14 mouse cellular contexts compared by ENCODE assay signal in the genomic region with DNA sequence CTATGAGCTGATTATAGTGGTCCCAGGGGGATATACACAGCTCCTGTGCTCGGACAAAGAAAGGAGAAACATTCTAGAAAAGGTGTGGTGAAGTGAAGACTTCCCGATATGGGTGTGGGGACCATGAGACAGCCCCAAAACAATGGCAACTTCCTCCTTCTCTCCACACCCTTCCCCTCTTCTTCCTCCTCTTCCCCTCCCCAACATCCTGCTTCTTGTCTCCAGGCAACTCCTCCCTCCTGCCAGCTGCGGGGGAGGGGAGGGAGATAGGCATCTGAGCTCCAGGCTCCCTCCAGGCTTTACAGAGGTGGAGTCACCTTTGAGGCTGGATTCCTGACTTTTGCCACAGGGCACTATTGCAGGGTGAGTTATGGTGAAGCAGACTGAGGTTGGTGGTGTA. TPM values are rescaled to one million over a fixed set of nuclear protein-coding genes. Genes with fewer than 3 reads are reported as not detected.
DNase-seq lines count a peak whose midpoint lies in the region; ATAC-seq and TF ChIP-seq lines count a peak whose summit lies in the region.
"Had no signal": no experiment of that assay in that cellular context is flagged by ENCODE, and none has a peak within 500 bp of the region (broad histone marks: within the 10 kb centered on the region; RNA-seq: fewer than 3 reads in every experiment).

No protein-coding gene starts in this region.

- H3K9me3 ChIP-seq in CH12.LX (replicated peaks; ENCODE audit: low read length), result no peaks in the 10 kb centered on the region
- no peaks in the 10 kb centered on the region; the same call in 1 of the 2 replicates for H3K9me3 ChIP-seq in heart, embryonic 12.5 days (replicated peaks)
- no peaks in the 10 kb centered on the region for H3K9me3 ChIP-seq in lung, embryonic 16.5 days (ENCODE audit: control insufficient read depth, low read length)
- H3K9me3 ChIP-seq in liver, embryonic 11.5 days (ENCODE audit: control insufficient read depth, low read length), result no peaks in the 10 kb centered on the region
- no peaks in the 10 kb centered on the region for H3K9me3 ChIP-seq in forebrain, embryonic 14.5 days (replicated peaks; ENCODE audit: control insufficient read depth, low read length)
- H3K9me3 ChIP-seq: intestine, embryonic 15.5 days; limb, embryonic 13.5 days had no signal

- no peaks in the 10 kb centered on the region for H3K27me3 ChIP-seq in CH12.LX (replicated peaks)
- H3K27me3 ChIP-seq in heart, embryonic 12.5 days (replicated peaks), result no peaks in the 10 kb centered on the region
- no peaks in the 10 kb centered on the region for H3K27me3 ChIP-seq in lung, embryonic 16.5 days (ENCODE audit: control insufficient read depth, insufficient read depth, low read depth, low read length)
- no peaks in the 10 kb centered on the region for H3K27me3 ChIP-seq in liver, embryonic 11.5 days (replicated peaks; ENCODE audit: control insufficient read depth, insufficient read depth, low read length)
- no peaks in the 10 kb centered on the region for H3K27me3 ChIP-seq in forebrain, embryonic 14.5 days (replicated peaks; ENCODE audit: control insufficient read depth, insufficient read depth, low read length)
- H3K27me3 ChIP-seq: intestine, embryonic 15.5 days; limb, embryonic 13.5 days had no signal

- no peaks in the 10 kb centered on the region for H3K36me3 ChIP-seq in CH12.LX (replicated peaks in 1 of 2; ENCODE audit: control insufficient read depth in 1 of 2, insufficient read depth in 1 of 2, low read length in 1 of 2)
- no peaks in the 10 kb centered on the region for H3K36me3 ChIP-seq in heart, embryonic 12.5 days
- H3K36me3 ChIP-seq in lung, embryonic 16.5 days (ENCODE audit: control insufficient read depth, insufficient read depth, low read length), result no peaks in the 10 kb centered on the region
- H3K36me3 ChIP-seq in liver, embryonic 11.5 days (ENCODE audit: control insufficient read depth, insufficient read depth, low read length), result no peaks in the 10 kb centered on the region
- H3K36me3 ChIP-seq in forebrain, embryonic 14.5 days (ENCODE audit: control insufficient read depth, insufficient read depth, low read length), result no peaks in the 10 kb centered on the region
- H3K36me3 ChIP-seq: intestine, embryonic 15.5 days; limb, embryonic 13.5 days had no signal

- no peak overlapping the region for H3K4me2 ChIP-seq in CH12.LX (ENCODE audit: insufficient read depth, low read depth, poor library complexity, severe bottlenecking)
- no peak overlapping the region for H3K4me2 ChIP-seq in heart, embryonic 12.5 days
- no peak overlapping the region for H3K4me2 ChIP-seq in lung, embryonic 16.5 days (ENCODE audit: low read depth, low read length)
- no peak overlapping the region for H3K4me2 ChIP-seq in liver, embryonic 11.5 days
- H3K4me2 ChIP-seq in forebrain, embryonic 14.5 days (ENCODE audit: low read length), result no peak overlapping the region
- H3K4me2 ChIP-seq: intestine, embryonic 15.5 days; limb, embryonic 13.5 days; midbrain, embryonic 11.5 days had no signal

- TF ChIP-seq RAD21 in CH12.LX (IDR thresholded peaks at IDR 0.05; ENCODE audit: low read depth, low read length), result no peak

- H3K4me1 ChIP-seq in CH12.LX (ENCODE audit: control insufficient read depth in 1 of 2, insufficient read depth in 2 of 2), result peaks cover 23 to 62% of the 10 kb centered on the region in 2 experiments
- H3K4me1 ChIP-seq in heart, embryonic 12.5 days (replicated peaks), result peaks cover 16% of the 10 kb centered on the region
- H3K4me1 ChIP-seq in lung, embryonic 16.5 days (replicated peaks; ENCODE audit: control insufficient read depth, insufficient read depth, low read length), result peaks cover 9% of the 10 kb centered on the region; the same call in 1 of the 2 replicates
- peaks cover under 1% of the 10 kb centered on the region; the same call in 1 of the 2 replicates for H3K4me1 ChIP-seq in liver, embryonic 11.5 days (replicated peaks; ENCODE audit: control insufficient read depth, insufficient read depth, low read length)
- no peaks in the 10 kb centered on the region for H3K4me1 ChIP-seq in forebrain, embryonic 14.5 days (ENCODE audit: control insufficient read depth, insufficient read depth, low read length)
- H3K4me1 ChIP-seq: limb, embryonic 13.5 days had no signal

- 50% methylated on average over 3 of the region's 3 CpGs for WGBS in heart, embryonic 12.5 days
- WGBS in lung, embryonic 16.5 days, result 40% methylated on average over 3 of the region's 3 CpGs
- WGBS in liver, embryonic 11.5 days, result 21% methylated on average over 3 of the region's 3 CpGs
- WGBS in forebrain, embryonic 14.5 days, result 60% methylated on average over 3 of the region's 3 CpGs

- ATAC-seq in heart, embryonic 12.5 days (ENCODE audit: insufficient number of reproducible peaks, low FRiP score), result 0 out of 2 replicates have a peak, but pooled peaks have one; percentile 31
- peak; percentile 55 for ATAC-seq in lung, embryonic 16.5 days (ENCODE audit: low read depth)
- ATAC-seq in liver, embryonic 11.5 days (replicated peaks; ENCODE audit: low FRiP score), result no peak
- no peak for ATAC-seq in forebrain, embryonic 14.5 days
- ATAC-seq: activated CD4-positive, CD25-positive, alpha-beta regulatory T cell, adult 4 months; intestine, embryonic 15.5 days had no signal

- dilution Hi-C loops in CH12.LX (cut with MboI; ENCODE audit: extremely low pct_ligation_motif_present, extremely low pct_unique_long_range_greater_than_20kb, low sequenced_read_pairs), result no loop called here

- no peak overlapping the region for H3K27ac ChIP-seq in CH12.LX (ENCODE audit: insufficient read depth, low read depth)
- no peak overlapping the region for H3K27ac ChIP-seq in heart, embryonic 12.5 days (ENCODE audit: poor library complexity, severe bottlenecking)
- peak overlapping the region; percentile 50 for H3K27ac ChIP-seq in lung, embryonic 16.5 days (ENCODE audit: low read length)
- H3K27ac ChIP-seq in liver, embryonic 11.5 days (ENCODE audit: low read depth, low read length), result no peak overlapping the region
- no peak overlapping the region for H3K27ac ChIP-seq in forebrain, embryonic 14.5 days (ENCODE audit: low read depth, low read length)
- H3K27ac ChIP-seq: intestine, embryonic 15.5 days; limb, embryonic 13.5 days had no signal

- TF ChIP-seq EP300 in CH12.LX (IDR thresholded peaks at IDR 0.05; ENCODE audit: low read length), result no peak

- no peak overlapping the region for H3K4me3 ChIP-seq in CH12.LX (replicated peaks in 1 of 3; ENCODE audit: low read depth in 2 of 3, low read length in 2 of 3, poor library complexity in 1 of 3)
- no peak overlapping the region for H3K4me3 ChIP-seq in heart, embryonic 12.5 days
- H3K4me3 ChIP-seq in lung, embryonic 16.5 days (ENCODE audit: low read length), result no peak overlapping the region
- no peak overlapping the region for H3K4me3 ChIP-seq in liver, embryonic 11.5 days (ENCODE audit: low read depth, low read length)
- no peak overlapping the region for H3K4me3 ChIP-seq in forebrain, embryonic 14.5 days (ENCODE audit: low read depth, low read length)
- H3K4me3 ChIP-seq: erythroblast, embryonic 14.5 days; intestine, embryonic 15.5 days; limb, embryonic 13.5 days had no signal

- TF ChIP-seq POLR2A in CH12.LX (IDR thresholded peaks at IDR 0.05; ENCODE audit: low read depth, low read length), result no peak

- H3K79me2 ChIP-seq in CH12.LX (replicated peaks; ENCODE audit: control insufficient read depth, extremely low read depth, insufficient read depth, poor library complexity, severe bottlenecking), result no peaks in the 10 kb centered on the region

- peak; percentile 17 for DNase-seq in adrenal gland, adult 2 months
- DNase-seq in adrenal gland, postnatal 4 days (ENCODE audit: low spot score in 2 of 2), result no peak
- DNase-seq in CH12.LX (ENCODE audit: extremely low read depth), result peak; percentile 33
- DNase-seq in ovary, postnatal 10 days (ENCODE audit: low spot score), result no peak
- DNase-seq in liver, embryonic 11.5 days (ENCODE audit: low spot score), result no peak
- no peak for DNase-seq in forebrain, embryonic 14.5 days (ENCODE audit: low spot score)
- DNase-seq: cerebellum, adult 9-10 months had no signal

- TF ChIP-seq CTCF in CH12.LX (conservative IDR thresholded peaks at IDR 0.05 in 1 of 2, IDR thresholded peaks at IDR 0.05 in 1 of 2; ENCODE audit: low read depth in 2 of 2, low read length in 2 of 2), result no peak; a peak in 1 of 4 replicates

- no peak overlapping the region for H3K9ac ChIP-seq in CH12.LX (ENCODE audit: insufficient read depth, low read depth)
- no peak overlapping the region for H3K9ac ChIP-seq in heart, embryonic 12.5 days
- H3K9ac ChIP-seq in lung, embryonic 16.5 days (ENCODE audit: low read length), result no peak overlapping the region
- H3K9ac ChIP-seq in liver, embryonic 11.5 days (ENCODE audit: low read depth, low read length), result no peak overlapping the region
- H3K9ac ChIP-seq in forebrain, embryonic 14.5 days (ENCODE audit: low read length), result no peak overlapping the region
- H3K9ac ChIP-seq: intestine, embryonic 15.5 days; limb, embryonic 13.5 days had no signal

- in situ Hi-C loops in CH12.LX (cut with MboI; ENCODE audit: low pct_ligation_motif_present, low pct_unique_long_range_greater_than_20kb, low sequenced_read_pairs), result loop anchor here (5.0 kb wide), 1 partner anchor 46 kb away; the partner anchor contains the start of gene Ankrd33b

TF ChIP-seq in CH12.LX, 34 proteins besides CTCF, POLR2A, EP300 and RAD21 (continues in another document):
- TF ChIP-seq MAZ (IDR thresholded peaks at IDR 0.05; ENCODE audit: low read depth, low read length), result no peak

RNA-seq across cellular contexts. Expression of gene Ropn1l, which starts 40.6 kb away (rescaled TPM):
- 1 to 10 TPM; 1.8 to 4.2 TPM for total RNA-seq in adrenal gland, adult 2 months (2021)
- 10.2 and 11.3 TPM in 2 replicates for polyA plus RNA-seq in adrenal gland, adult 2 months (2012; rRNA removed)
- 1 to 10 TPM; 2.2 to 3.8 TPM for total RNA-seq in adrenal gland, postnatal 4 days (2021)
- total RNA-seq in CH12.LX (2012; rRNA removed) (2.1 and 2.9 TPM in 2 replicates), CH12.LX (2014; rRNA removed) (2.0 and 2.6 TPM in 2 replicates)
- 1.1 and 1.7 TPM in 2 replicates for polyA plus RNA-seq in CH12.LX (2012; ENCODE audit: insufficient read length, low read depth)
- 2.2 and 2.5 TPM in 2 replicates for polyA plus RNA-seq in heart, embryonic 12.5 days (2016; fragmentation: Nextera tagmentation; extraction: Ambion mirVana)
- 5.6 and 6.2 TPM in 2 replicates for polyA plus RNA-seq in lung, embryonic 16.5 days (2015; fragmentation: Nextera tagmentation; extraction: Ambion mirVana)
- polyA plus RNA-seq in liver, embryonic 11.5 days (2014; fragmentation: Nextera tagmentation; extraction: Ambion mirVana), result 3.0 and 3.1 TPM in 2 replicates
- polyA plus RNA-seq in forebrain, embryonic 14.5 days (2014; fragmentation: Nextera tagmentation; extraction: Ambion mirVana), result 2.1 and 3.2 TPM in 2 replicates

RNA-seq across cellular contexts. Expression of gene Ankrd33b, which starts 45.4 kb away (rescaled TPM):
- total RNA-seq in adrenal gland, adult 2 months (2021), result 1 to 10 TPM; 1.1 to 1.9 TPM
- 1.5 and 1.9 TPM in 2 replicates for polyA plus RNA-seq in adrenal gland, adult 2 months (2012; rRNA removed)
- 1 to 10 TPM; 2.1 to 5.5 TPM for total RNA-seq in adrenal gland, postnatal 4 days (2021)
- total RNA-seq in CH12.LX (2012; rRNA removed), result 38.1 and 50.0 TPM in 2 replicates
- total RNA-seq in CH12.LX (2014; rRNA removed), result 69.1 and 69.6 TPM in 2 replicates
- 55.3 and 60.3 TPM in 2 replicates for polyA plus RNA-seq in CH12.LX (2012; ENCODE audit: insufficient read length, low read depth)
- 1.7 and 2.1 TPM in 2 replicates for polyA plus RNA-seq in heart, embryonic 12.5 days (2016; fragmentation: Nextera tagmentation; extraction: Ambion mirVana)
- 3.5 and 3.9 TPM in 2 replicates for polyA plus RNA-seq in lung, embryonic 16.5 days (2015; fragmentation: Nextera tagmentation; extraction: Ambion mirVana)
- polyA plus RNA-seq in liver, embryonic 11.5 days (2014; fragmentation: Nextera tagmentation; extraction: Ambion mirVana), result 0.64 and 1.2 TPM in 2 replicates
- polyA plus RNA-seq in forebrain, embryonic 14.5 days (2014; fragmentation: Nextera tagmentation; extraction: Ambion mirVana), result 0.52 and 0.70 TPM in 2 replicates

Comparison
In these comparisons a context has a peak if more than half of its experiments do, and no peak if none do; other contexts are left out.
1. DNase-seq: peak in adrenal gland, adult 2 months (single experiment) and CH12.LX (single experiment); none in adrenal gland, postnatal 4 days (0 of 2), ovary, postnatal 10 days (single experiment), liver, embryonic 11.5 days (single experiment) and forebrain, embryonic 14.5 days (single experiment).
2. ATAC-seq: peak in heart, embryonic 12.5 days (single experiment) and lung, embryonic 16.5 days (single experiment); none in liver, embryonic 11.5 days (single experiment) and forebrain, embryonic 14.5 days (single experiment).
3. RNA of gene Ankrd33b, which starts 45.4 kb away (polyA plus RNA-seq): 55.3 to 60.3 TPM in CH12.LX; 3.5 to 3.9 TPM in lung, embryonic 16.5 days, 1.5 to 1.9 TPM in adrenal gland, adult 2 months, 1.7 to 2.1 TPM in heart, embryonic 12.5 days, 0.52 to 0.70 TPM in forebrain, embryonic 14.5 days and 0.64 to 1.2 TPM in liver, embryonic 11.5 days; every median in the first group is over 10 times any median in the second.